Comparison of ENCODE assay signal across 18 mouse cellular contexts in the genomic region with DNA sequence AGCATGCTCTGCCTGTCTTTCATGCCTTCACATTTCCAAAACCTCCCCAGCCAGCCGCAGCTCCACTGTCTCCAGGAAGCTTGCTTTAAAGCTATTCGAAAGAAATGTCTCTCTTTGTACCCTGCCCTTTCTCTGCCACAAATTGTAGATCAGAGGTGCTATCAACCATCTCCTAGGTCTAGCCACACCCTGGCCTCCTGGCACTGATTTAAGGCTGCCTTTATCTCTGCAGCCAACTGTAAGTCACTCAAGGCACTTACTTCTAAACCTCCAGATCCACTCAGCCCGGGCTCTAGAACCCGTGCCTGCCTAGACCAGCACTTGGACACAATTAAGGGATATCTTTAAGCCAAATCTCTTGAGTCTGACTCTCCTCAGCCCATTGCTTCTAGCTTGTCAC. TPM values are rescaled to one million over a fixed set of nuclear protein-coding genes. Genes with fewer than 3 reads are reported as not detected.
"Had no signal": no experiment of that assay in that cellular context is flagged by ENCODE, and none has a peak within 500 bp of the region (broad histone marks: within the 10 kb centered on the region; RNA-seq: fewer than 3 reads in every experiment).

No protein-coding gene starts in this region.

- H3K27ac ChIP-seq: liver, embryonic 14.5 days; neural tube, embryonic 12.5 days had no signal

- H3K9ac ChIP-seq: liver, embryonic 14.5 days; lung, embryonic 14.5 days; neural tube, embryonic 12.5 days had no signal

- H3K36me3 ChIP-seq: midbrain, embryonic 10.5 days; neural tube, embryonic 12.5 days had no signal

- H3K9me3 ChIP-seq: midbrain, embryonic 10.5 days; neural tube, embryonic 12.5 days had no signal

- DNase-seq: lung, adult 18-20 months; lung, postnatal 10 days; lung, postnatal 4 days; midbrain, embryonic 14.5 days; right cerebral cortex, postnatal 14 days; spleen, adult 18-20 months; thymus, adult 18-20 months; thymus, postnatal 14 days; thymus, postnatal 36 days had no signal

RNA-seq across cellular contexts. Expression of gene Disp2, which starts 1.1 kb away (rescaled TPM):
- total RNA-seq: megakaryocyte-erythroid progenitor cell, adult 5-6 weeks; neutrophil, adult 5-6 weeks had no signal

RNA-seq across cellular contexts. Expression of gene Phgr1, which starts 5.8 kb away (rescaled TPM):
- total RNA-seq: megakaryocyte, adult 5-6 weeks; megakaryocyte-erythroid progenitor cell, adult 5-6 weeks; neutrophil, adult 5-6 weeks had no signal
- polyA plus RNA-seq: liver, embryonic 14.5 days; lung, embryonic 14.5 days; midbrain, embryonic 10.5 days; midbrain, embryonic 14.5 days; midbrain, embryonic 16.5 days; myocyte; neural tube, embryonic 12.5 days had no signal

RNA-seq across cellular contexts. Expression of gene Ccdc9b, which starts 16.0 kb away (rescaled TPM):
- total RNA-seq: neutrophil, adult 5-6 weeks had no signal
